Mouse (Mus musculus) right cerebral cortex, postnatal 4 days (tissue): ENCODE measurements around the gene Ndufs8.

ENCODE experiments used
- DNase-seq: peaks from one replicate; pipeline ENCODE4 v3.0.0-alpha.2; 2022

The Ndufs8 gene

GRCm38 (mm10) chr19:3930262-3931057 lies 17.9 kb upstream of the Ndufs8 start:
- DNase-seq: no peak

- DNase-seq: peak; percentile 63
These were observed 16.8 kb upstream of the Ndufs8 start, which contains the start of gene Aldh3b1 for GRCm38 (mm10) chr19:3929211-3929941. Gene Aldh3b1 (minus strand): TSS chr19:3929808.

- DNase-seq: no peak
These were observed 16.2 kb upstream of the Ndufs8 start for GRCm38 (mm10) chr19:3928779-3929178.

GRCm38 (mm10) chr19:3927989-3928388 lies 15.4 kb upstream of the Ndufs8 start:
- no peak for DNase-seq

GRCm38 (mm10) chr19:3926685-3927084 lies 14.1 kb upstream of the Ndufs8 start:
- DNase-seq: no peak

GRCm38 (mm10) chr19:3926279-3926678 lies 13.7 kb upstream of the Ndufs8 start:
- no peak for DNase-seq

DNA sequence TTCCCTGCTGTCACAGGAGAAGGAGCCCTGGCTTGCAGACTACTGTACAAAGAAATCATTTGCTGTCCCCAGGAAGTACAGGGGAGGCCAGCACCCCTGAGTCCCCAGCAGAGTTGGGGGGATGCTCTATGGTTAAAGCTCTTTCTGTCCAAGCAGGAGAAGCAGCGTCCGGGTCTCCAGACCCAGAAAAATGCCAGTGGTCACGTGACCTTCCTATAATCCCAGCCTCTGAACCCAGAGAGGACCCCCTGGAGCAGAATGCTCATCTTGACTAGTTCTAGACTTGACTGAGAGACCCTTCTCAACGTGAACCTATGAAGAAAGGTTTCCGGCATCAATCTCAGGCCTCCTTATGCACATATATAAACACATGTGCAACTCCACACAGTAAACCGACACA lies 13.3 kb upstream of the Ndufs8 start:
- no peak for DNase-seq

DNA sequence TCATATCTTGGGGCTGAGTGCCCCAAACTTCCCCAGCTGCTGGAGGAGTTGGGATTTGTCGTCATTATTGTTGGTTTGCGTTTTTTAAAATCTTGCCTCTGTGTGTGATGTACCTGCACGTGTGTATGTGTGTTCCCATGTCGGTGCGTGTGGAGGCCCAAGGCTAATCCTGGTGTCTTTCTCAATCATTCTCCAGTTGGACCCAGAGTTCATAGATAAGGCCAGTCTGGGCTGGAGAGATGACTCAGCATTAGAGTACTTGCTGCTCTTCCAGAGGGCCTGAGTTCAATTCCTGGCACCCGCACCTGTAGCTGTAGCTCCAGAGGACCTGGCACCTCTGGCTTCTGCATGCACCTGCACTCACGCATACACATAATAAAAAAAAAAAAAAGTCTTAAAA lies 12.3 kb upstream of the Ndufs8 start:
- DNase-seq: no peak

GRCm38 (mm10) chr19:3924190-3924589 lies 11.6 kb upstream of the Ndufs8 start:
- DNase-seq: no peak

GRCm38 (mm10) chr19:3923586-3923985 lies 11.0 kb upstream of the Ndufs8 start:
- no peak for DNase-seq

DNA sequence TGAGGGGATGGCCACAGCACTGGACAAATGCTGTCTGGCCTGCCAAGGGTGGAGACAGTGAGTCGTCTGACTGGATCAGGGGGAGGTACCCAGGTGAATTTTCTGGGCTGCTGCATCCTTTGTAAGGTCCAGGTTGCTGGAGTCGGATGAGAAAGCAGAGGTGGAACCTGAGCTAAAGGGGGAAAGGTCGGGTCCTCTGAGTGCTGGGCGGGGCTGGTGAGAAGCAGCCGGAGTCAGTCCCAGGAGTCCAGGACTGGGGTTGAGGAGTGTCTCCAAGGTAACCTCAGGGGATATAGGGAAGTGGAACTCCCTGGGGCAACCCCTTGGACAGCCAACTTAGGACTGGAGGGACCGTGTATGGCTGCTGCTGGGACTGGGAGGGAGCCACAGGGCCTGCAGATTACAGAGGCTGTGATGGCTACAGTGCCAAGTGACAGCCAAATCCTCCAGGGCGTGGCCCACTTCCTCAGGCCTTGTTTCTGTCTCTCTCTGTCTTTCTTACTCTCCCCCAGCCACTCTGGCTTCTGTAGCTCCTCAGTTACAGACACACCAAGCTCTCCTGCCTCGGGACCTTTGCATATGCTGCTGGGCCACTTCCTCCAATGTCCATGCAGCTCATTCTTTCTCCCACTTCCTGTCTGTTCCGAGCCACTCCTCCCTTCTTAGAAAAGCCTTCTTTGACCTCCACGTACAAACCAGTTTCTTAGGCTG lies 10.2 kb upstream of the Ndufs8 start:
- no peak for DNase-seq

DNA sequence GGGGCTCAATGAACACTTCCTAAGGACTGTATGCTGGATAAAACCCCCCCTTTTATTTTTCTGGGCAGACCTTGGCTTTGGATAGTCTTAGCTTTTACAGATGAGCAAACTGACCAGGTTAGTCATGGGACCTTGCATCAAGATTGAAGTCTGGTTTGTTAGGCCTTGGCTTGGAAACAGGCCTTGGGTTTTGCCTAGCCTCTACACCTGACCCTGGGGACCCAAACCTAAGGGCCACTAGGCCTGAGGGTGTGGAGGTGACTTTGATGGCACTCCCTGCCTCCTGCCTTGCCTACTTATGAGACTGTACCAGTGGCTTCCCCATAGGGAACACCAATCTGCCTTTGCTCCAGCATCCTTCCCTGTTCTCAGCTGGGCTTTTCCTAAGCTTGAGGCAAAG lies 7.4 kb upstream of the Ndufs8 start:
- no peak for DNase-seq

DNA sequence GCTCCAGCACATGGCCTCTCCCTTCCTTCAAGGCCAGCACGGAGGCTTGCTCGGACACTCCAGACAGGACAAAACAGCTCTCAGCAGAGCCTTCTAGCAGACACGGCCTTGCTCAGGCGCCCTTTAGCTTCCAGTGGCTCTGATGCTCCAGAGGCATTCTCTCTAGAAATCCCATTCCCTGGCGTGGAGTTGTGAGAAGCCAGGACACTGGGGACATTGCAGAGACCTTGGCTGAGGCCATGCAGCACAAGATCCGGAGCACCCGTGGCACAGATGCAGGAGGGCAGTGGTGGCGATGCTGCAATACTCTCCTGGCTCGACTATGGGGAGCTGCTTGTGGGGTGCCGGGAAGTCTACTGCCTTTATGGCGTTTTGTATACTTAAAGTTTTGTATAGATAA lies 4.2 kb upstream of the Ndufs8 start:
- no peak for DNase-seq

- DNase-seq: no peak
These were observed 2.0 kb upstream of the Ndufs8 start for GRCm38 (mm10) chr19:3914535-3914934.

DNA sequence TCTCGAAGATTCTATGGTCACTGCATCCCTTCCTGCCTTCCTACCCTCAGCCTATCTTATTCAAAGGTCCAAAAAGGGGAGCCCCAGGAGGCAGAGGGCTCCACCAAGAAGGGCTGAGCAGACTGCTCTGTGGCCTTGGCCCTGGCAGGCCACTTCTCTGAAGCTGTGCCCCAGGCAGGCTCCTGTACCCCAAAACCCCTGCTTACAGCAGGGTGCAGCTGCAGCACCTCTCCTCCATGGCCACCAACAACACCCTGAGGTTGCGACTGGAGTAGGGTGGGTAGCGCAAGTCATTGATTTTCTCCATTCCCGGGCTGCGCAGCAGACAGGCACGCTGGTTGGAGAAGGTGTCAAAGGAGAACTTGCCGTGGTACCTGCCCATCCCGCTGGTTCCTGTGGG lies 1.1 kb upstream of the Ndufs8 start:
- no peak for DNase-seq

DNA sequence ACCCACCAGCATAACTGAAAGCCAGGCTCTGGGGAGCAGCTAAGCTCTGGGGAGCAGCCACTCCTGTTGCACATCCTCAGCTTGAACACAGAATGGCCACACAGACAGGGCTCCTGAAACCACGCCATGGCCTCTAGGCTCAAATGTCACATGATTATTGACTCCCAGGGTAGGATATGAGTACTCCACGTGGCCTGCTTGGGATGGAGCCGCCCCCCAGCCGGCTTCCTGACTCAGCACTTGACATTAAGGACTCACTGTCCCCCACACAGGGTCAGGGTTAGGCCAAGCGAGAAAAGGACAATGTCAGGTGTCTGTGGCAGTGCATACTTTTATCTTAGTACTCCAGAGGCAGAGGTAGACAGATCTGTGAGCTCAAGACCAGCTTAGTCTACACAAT lies 2.4 kb downstream of the Ndufs8 start:
- no peak for DNase-seq

DNA sequence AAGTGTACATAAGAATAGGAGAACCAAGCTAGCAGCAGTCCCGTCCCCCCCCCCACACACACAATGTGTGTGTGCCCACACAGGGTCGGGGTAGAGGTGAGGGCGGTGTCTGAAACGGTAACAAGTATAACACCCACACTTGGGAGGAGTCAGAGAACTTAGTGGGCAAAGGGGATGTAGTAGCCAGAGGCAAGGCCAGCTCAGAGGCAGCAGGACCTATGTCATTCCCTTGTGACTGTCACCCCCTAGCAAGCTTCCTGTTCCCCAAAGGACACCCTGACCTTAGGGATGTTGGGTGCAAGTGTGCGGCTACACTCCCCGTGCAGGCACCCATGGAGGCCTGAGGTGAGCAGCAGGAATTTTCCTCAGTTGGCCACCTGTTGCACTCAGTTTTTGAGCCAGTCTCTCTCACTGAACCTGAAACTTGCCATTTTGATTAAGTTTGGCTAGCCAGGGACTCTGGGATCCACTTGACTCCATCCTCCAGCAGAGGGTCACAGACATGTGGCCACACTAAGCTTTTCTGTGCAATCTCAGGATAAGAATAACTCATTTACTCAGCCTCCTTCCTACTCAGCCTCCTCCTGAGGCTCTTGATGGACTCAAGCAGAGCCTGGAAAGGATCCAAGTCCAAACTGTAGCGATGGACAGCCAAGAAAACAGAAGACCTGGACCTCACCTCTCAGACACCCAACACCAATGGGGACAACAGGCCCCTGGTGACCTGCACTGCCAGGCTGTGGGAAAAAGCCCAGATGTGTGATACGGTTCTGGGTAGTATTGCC lies 4.5 kb downstream of the Ndufs8 start:
- no peak for DNase-seq

DNA sequence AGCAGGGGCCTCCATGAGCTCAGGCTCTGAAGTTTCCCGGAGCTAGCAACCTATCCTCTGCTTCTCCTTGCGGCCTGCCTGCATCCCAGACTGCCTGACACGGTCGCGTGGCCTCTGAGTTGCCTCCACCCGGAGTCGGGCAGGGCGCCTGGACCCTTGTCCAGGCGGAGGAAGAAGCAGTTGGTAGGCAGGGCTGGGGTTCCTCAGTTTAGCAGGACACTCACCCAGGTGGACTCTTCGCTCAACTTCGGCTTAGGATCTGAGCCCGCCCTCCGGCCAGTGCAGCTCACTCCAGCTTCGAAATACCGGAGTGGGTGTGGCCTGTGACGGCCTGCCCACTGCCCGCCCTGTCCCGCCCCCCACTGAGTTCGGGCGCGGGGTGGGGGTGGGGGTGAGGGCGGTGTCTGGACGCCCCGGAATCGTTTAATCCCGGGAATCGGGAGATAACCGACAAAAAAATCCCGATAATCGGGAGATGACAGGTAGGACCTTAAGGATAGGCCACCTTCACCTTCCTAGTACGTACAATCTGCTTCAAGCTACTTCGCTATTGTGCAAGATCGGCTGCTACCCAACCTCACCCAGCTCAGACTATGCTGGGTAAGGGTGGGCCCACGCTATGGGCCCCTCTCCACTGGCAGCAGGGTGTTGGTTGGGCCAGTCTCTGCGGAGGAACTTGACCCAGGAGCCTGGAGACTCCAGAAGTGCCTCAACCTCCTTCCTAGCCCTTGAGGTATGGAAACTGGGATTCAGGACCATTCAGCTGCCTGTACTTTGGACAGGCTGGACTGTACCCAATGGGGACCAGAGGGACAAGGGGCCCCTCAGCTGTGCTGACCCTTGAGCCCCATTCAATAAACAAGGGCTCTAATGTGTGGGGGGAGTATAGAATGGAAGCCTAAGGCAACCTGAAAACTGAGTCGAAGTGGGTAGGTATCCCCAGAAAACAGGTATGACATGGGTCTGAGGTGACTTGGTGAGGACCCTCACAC lies 5.5 kb downstream of the Ndufs8 start, which contains the start of gene Tcirg1:
Gene Tcirg1 (minus strand): TSS at position 339 of the 992 bp plus-strand sequence.
- DNase-seq: peak; percentile 60

GRCm38 (mm10) chr19:3906326-3906725 lies 6.2 kb downstream of the Ndufs8 start:
- no peak for DNase-seq

DNA sequence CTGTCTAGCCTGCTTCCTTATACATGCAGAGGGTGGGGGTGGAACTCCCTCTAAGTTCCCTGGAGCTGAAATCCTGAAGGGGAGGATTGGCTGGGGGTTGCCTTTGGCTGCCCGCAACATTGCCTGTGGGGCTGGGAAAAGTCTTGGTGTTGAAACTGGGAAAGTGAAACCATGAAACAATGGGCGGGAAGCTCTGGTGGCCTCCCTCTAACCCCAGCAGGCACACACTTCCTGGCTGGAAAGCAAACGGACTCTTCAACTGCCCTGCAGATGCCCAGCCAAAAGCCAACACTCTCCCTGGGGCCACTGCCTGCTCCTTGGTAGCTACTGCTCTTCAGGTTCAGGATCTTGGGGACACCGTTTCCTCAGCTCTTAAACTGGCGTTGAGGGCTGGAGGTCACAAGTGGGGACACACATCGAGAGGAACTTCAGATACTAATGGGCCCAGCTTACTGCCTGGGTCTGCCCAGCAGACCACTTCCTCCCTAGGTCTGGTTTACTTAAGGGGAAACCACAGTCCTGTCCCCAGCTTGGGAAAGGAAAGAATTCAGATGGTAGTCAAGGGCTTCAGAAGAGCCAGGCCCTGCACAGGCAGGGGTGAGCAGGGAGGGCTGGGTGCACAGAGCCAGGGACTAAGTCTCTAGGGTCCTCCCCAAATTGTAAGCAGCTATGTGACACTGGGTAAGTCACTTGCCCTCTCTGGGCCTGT lies 7.2 kb downstream of the Ndufs8 start:
- no peak for DNase-seq

DNA sequence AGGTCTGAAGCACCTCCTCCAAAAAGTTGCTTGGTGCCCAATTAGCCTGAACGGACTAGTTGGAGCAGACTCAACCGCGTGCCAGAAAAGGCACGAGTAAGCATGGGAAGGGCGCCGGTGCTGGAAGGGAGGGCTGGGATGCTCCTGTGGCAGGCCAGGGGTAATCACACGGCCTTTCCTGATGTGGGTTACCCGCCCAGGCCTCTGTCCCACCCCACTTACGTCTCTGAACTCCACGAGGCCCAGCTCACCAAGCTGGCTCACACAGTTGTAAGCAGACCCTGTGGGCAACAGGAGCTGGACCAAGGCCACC lies 8.3 kb downstream of the Ndufs8 start:
- DNase-seq: no peak
